Mouse (Mus musculus) ES-CJ7 (cell line): ENCODE measurements at regions not wholly inside any gene's neighbourhood (a gene's known extent, or its start where the extent isn't known, plus 50 kb on each side); places are given as distances from the start of the nearest gene placed in this dataset.

Experiments
- DNase-seq: peaks from one replicate; pipeline ENCODE4 v3.0.0; 2011; ENCODE audit warnings: low read depth, low spot score

DNA sequence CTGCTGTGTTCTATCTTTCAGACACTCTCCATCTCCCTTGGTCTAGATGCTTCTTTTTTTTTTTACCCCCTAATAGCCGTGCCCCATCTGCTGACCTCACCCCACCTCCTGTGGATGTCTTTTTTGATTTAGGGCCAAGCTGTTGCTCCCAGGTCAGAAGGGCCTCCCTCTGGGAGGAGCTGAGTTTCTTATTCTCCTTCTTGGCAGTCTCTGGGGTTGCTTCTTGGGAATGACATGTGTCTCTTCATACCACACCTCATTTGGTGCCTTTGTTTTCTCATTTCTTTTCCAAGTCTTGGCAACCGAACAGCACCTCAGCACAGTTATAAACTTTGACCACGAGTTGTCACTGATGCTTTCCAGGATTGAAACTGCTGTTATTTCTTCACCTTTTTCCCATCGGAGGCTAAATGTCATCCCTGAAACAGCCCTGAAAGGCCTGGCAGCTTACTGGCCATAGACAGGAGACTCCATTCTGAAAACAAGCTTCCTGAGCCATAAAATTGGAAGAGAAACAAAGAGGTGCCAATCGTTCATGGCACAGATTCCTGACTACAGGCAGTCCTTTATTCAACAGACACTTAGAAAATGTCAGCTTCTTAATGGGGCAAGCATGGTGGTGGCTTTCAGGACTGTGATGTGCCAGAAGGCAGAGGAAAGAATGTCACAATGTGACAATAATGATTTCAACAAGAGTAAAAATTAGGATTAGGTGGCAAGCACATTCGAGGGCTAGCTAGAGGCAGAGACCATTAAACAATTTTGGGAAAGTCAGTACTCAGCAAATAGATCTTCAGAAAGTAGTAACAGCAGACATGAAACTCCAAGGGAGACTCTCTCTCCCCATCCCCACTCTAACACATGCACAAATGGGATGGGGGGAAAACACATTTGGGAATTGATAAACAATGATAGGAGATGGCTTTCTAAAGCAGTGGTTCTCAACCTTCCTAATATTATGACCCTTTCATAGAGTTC is 197.1 kb upstream of the Arrdc4 start:
- DNase-seq, result no peak

DNA sequence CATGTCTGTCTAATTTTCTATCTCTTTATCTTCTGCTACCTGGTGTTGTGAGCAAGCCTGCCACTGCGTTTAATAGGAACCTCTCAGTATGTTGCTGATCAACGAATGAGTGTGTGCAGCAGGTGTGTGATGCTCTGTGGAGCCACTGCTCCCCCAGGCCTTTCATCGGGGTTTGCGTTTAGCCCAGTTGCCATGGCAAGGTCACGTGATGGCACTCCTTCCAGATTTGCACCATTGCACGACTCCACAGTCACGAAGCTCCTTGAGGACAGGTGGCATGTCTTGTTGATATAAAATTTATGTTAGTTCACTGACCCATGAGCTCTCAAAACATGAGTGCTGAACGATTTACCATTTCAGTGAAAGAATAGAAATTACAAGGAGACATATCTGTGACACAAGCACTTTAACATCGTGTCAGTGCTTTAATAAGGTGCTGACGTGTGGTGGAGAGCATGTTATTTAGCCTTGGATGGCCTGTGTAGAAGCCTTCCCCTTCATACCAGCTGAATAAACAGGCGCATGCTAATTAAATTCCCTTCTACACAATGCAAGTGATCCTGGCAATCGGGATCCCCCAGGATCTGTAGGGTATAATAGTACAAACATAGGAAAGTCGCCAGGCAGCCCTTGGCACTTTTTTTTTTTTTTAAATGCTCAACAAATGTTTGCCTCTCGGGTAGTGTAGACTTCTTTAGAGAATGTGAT is 181.7 kb upstream of the Arrdc4 start:
- no peak for DNase-seq

DNA sequence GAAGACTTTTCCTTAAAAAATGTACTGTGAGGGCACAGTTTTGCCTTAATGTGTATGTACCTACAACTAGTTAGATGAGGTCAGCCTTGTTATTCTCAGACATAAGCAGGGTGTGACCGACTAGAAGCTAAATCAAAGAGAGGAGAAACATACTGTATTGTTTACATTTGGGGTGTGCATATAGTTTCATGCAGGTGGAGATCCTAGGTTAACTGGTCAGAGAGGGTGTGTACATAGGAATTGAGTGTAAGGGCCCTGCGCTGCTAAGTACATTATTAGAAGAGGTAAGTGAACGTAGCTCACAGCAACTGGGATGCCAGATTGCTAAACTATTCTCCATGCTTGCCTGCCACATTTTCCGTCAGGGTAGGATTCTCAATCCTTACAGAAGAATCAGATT is 180.6 kb upstream of the Arrdc4 start:
- DNase-seq, result no peak

DNA sequence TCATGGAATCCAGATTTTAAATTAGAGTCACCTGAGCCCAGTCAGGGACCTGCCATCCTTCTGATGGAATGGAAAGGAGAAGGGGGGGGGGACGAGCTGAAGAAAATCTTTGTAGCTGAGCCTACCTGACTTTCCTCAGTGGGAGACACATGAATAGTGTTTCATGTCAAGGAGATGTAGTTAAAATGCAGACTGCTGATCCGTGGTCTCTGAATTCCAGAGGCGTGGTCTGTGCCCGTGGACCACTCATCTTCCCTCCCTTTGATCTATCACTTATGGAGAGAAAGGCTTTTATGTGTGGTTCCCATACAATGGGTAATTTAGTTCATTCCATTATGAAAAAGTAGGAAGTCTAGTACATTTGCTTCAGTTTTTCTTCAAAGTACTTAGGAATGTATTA is 176.6 kb upstream of the Arrdc4 start:
- DNase-seq, result no peak

DNA sequence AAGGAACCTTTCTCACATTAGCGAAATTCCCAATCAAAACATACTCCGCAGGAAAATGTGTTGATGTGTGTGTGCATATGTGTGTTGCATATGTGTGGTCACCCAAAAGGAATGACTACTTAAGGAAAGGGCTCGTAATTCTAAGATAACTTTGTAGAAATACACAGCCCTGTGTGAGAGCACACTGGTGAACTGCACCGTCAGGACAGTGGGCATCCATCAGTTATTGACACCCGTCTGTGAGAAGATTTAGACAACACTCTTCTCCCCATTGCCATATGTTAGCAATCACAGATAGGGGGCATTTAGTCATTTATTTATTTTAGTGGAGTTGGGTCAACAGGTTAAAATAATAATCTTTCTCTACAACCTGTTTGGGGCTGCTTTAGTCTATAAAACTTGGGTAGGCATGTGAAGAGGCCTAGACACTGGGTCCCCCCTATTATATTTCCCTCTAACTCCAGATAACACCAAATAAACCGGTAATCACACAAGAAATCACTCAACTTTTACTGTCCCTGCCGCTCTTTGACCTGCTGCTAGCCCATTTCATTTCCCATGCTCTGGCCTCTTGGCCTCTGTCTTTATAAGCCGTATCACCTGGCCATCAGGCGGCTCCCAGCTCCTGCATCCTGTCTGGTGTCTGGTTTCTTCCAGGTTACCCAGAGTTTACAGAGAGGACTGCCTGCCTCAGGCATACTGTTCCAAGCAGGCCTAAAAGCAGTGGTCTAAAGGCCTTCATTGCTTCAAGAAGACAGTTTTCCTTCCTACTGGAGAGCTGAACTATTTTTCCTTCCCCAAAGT is 169.8 kb upstream of the Arrdc4 start:
- DNase-seq, result no peak

DNA sequence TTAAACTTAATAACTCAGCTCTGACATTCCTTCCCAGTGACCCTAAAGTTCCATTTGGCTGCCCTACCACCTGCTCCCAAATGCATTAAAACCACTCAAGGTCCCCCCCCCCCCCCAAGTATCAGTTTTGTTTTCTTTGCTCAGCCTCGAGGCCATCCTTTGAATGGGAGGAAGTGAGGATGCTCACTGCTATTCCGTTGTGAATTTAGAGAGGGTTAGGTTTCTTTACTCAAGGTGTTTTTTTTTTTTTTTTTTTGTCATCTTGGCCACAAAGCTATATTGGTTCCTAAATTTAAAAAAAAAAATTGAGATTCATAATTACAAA is 168.8 kb upstream of the Arrdc4 start:
- DNase-seq, result no peak

DNA sequence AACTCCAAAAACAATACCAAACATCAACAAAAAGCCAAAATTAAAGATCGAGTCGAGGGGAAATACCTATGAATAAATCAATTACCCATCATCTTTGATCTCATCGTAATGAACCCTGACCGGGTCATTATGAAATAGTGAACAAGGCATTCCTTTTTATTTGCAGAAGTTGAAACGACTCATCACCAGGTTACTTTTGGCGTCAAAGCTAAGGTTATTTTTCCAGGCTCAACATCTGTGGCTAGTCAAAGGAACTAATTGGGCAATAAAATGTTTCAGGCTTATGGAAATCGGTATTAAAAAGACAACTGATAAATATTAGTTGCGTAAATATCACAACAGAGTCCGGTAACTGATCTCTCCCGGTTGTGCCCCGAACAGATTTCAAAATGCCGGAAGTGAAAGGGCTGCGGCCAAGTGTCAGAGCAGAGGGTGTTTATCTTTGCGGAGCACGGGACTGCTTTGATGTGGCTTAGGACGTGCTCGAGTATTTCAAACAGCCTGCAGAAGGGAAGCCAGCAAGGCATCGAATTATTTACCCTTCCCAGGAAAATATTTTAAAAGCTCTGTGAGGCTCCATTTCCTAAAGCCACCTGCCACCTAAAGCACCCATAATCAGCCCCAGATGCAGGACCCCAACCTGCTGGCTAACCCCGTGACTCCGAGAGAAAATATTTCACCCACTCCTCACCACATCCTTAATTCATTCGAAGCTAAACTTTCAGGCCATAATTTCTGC is 168.3 kb upstream of the Arrdc4 start:
- DNase-seq, result no peak

DNA sequence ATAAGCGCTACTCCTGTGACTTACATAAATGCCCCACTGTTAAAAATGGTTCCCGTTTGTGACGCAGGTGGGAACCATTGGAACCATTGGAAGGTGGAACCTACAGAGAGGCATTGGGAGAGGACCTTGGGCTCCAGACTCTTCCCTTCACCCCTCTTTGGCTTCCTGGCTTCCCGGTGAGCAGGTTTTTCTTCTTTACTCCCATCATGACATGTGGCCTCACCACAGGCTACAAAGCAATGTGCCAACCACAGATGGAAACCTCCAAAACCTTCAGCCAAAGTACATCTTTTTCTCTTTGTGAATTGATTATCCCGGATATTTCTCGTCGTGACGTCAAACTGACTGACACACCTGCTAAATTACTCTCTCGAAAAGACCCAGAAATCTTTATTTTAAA is 166.9 kb upstream of the Arrdc4 start:
- no peak for DNase-seq

DNA sequence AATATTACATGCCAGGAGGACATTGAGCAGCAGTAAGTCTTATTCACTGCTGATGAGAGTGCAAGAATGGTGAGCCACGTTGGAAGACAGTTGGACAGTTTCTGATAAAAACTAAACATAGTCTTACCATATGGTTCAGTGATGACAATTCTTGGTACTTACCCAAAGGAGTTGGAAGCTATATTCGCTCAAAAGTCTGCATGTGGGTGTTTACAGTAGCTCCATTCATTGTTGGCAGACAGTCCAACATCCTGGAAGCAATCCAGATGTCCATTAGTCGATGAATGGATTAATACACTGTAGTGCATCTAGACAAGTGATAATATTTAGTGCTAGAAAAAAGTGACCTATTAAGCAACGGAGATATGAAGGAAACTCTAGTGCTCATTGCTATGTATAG is 165.3 kb upstream of the Arrdc4 start:
- no peak for DNase-seq

DNA sequence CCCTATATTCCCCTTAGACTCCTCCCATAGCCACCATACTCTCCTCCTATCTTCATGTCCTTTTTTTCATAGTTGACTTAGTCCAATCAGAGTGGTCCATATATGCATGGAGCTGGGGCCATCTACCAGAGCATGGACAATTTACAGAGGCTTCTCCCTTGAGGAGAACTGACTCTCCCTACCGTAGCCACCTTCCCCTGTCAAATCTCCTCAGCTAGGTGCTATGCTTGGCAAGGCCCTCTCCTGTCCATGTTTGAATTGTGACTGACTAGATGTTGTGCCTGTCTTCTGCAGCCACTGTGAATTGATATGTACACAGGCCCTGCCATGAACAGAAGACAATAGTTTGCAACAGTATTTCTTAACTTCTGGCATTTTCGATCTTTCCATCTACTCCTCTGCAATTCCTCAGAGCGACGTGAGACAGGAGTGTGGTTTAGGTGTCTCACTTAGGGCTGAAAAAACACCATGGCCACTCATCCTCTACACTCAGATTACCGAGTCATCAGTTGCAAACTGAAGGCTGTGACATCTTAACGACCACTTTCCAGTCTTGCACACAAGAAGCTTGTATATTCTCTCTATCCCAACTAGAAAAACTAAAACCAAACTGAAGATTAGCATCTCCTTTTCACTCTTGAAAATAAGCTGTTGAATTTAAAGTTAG is 163.1 kb upstream of the Arrdc4 start:
- no peak for DNase-seq

DNA sequence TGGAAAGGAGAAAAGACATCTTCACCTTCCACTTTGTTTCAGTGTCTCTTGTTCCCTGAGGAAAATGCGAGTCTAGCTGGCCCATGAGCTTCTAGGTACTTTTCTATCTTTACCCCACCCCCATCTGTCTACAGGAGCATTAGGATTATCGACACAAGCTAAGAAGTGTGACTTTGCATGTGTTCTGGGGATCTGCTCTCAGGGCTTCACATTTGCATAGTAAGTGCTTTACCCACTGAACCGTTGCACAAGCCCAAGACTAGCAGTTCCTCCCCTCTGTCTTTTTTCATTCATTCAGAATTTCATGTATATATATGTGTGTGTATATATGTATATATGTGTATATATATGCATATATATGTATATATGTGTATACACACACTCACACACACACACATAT is 162.5 kb upstream of the Arrdc4 start:
- no peak for DNase-seq

DNA sequence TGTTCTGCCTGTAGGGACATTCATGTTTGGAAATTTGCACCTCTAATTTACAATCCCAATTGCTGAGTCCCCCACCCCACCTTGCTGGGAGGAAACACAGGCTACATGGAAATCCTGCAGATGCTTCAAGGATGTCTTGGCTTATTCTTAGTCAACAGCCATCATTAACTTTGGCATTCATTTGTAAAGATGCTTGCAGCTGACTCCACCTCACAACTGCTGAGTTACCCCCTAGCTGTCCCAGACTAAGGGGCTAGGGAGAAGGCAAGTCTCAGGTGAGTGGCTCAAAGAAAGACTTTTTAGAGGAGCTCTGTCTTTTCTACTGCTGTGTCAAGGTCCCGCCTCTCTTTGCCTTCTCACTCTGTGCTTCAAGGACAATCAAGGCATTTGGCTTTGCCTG is 160.7 kb upstream of the Arrdc4 start:
- peak; percentile 89 for DNase-seq

DNA sequence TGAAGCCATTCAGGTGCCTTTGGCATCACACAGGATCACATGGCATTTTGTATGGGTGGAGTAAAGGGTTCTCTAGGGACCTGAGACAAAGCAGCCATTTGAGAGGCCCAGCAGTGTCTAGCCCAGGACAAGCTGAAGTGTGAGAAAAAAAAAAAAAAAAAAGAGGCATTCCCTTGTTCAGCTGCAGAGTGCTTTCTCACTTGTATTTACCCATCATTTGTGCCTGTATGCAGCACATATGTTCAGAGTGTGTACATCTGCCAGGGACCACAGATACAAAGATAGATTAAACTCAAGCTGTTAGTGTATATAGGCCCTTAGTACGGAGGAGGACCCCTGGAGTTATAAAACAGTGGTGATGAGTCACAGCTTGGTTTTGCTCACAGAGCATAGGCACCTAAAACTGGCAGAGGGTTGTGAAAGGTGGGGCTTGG is 159.4 kb upstream of the Arrdc4 start:
- DNase-seq, result peak; percentile 17

DNA sequence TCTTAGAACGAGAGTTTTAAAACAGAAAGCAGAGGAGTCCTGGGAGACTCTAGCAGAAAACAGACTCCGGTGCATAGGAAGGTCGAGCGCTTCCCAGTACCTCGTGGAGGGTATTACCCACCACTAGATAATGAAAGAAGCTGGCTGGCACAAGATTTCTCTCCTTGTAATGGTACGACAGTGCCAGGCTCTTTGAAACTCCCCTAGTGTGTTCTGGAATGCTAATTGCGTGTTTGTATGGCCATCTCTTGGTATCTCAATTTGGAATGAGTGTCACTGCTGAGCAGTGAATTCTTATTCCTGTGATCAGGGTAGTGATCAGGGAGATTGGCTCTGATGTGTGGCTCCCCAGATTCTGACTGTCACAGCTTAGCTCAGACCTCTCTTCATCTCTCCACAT is 158.8 kb upstream of the Arrdc4 start:
- no peak for DNase-seq

DNA sequence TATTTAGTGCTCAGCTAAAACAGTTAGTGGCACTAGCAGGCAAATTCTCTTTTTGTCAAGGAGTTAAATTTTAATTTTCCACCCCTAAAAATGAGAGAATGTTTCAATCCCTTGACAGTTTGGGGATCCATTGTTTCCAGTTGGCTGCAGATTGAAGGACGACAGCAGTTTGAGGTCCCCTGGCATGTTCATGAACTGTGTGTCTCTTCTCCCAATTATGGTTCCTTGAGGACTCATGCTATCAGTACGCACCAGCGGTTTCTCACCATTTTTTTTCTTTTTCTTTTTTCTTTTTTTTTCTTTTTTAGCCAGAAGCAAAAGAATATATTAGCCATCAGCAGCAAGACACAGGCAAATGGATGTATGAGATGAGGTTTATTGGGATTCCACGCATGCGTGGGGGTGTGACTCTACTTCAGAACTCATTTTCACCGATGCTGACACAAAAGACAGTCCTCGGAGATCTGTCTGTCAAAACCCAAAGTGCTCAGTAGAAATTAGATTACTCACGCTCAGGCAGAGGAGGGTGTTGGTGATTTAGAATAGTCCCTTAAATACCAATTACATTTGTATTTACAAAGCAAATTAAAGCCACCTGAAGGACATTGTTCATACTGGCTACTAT is 157.8 kb upstream of the Arrdc4 start:
- DNase-seq, result no peak

DNA sequence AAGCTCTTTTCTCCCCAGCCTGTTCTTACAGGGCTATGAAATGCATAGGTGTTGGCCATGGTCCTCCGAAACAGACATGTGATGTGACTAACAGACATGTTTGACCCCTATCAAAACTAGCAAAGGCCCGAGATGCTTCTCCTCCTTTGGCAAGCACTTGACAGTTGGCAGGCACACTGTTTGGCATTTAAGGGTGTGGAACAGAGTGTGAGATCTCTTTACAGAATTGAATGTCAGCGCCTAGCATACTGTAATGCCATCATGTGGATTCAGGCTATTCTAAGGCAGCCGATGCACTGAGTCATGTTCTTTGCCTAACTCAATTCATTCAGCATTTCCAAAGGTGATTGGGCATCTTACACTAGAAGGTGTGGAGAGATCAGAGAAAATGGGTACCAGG is 156.8 kb upstream of the Arrdc4 start:
- DNase-seq, result no peak

DNA sequence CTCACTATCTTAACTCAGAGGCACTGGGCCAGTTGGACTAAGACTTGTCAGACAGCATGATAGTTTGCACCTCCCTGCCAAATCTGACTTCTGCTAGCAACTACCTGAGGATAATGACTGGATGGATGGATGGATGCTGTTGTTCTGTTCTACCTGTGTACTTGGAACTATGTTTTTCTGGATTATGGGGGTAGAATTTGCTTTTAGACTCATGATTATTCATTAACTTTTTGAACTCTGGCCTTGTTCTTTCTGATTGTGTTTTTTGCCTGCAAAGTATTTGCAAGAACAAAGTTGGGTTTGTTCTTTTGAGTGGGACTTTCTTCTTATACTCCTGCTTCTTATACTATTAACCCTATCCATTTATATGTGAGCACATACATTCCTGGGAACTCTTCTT is 137.1 kb upstream of the Arrdc4 start:
- DNase-seq, result no peak

DNA sequence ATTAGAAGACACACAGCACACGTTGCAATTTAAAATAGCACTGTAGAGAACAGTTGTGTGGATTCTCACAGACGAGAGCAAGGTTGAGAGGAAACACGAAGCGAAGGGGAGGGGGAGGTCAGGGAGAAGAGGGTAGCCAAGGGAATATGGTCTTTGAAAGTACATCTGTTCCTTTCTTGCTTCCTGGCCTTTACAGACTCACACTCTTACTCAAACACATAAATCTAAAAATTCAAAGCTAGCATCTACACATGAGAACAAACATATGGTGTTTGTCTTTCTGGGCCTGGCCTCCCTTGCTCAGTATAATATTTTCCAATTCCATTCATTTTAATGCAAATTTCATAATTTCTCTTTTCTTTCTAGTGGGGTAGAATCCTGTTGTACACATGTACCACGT is 124.0 kb upstream of the Arrdc4 start:
- DNase-seq, result no peak

DNA sequence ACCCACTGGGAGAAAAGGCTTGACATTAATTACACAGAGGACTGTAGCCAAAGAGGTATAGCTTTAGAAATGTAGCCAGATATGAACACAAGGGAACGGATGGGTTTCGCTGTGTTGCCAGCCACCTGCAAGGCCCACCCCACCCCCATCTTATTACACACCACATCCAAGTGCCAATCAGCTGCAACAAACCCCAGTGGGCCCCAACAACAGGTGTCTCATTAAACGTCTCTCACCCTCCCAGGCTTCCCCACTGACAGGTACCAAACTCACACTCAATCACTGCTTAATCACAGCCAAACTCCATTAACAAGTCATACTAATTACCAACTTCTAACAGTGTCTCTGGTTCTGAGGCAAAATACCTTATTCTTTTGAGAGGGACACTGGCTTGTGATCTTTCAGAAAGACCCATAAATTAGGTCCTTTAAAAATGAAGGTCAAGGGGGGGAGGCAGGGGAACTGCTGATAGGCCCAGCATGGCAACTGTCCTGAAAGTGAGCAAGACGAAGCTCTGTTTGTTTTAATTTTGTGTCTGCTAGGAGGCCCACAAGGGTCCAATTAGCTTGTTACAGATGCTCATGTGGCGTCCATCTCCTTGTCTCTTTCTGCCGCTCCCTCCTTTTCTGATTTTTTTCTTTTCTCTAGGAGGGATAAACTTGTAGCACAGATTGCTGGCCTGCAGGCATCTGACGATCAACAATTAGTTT is 115.4 kb upstream of the Arrdc4 start:
- no peak for DNase-seq
